Mouse (Mus musculus): Measurements from ENCODE around the gene Luzp2. TPM values are rescaled to one million over a fixed set of nuclear protein-coding genes. Genes with fewer than 3 reads are reported as not detected.
A peak's percentile ranks its signal among the peaks of the same experiment; 100 is the strongest.

Luzp2 gene
- total and polyA plus RNA-seq, 2 experiments from 2014 or later = 48.9 to 69.2 TPM

DNA sequence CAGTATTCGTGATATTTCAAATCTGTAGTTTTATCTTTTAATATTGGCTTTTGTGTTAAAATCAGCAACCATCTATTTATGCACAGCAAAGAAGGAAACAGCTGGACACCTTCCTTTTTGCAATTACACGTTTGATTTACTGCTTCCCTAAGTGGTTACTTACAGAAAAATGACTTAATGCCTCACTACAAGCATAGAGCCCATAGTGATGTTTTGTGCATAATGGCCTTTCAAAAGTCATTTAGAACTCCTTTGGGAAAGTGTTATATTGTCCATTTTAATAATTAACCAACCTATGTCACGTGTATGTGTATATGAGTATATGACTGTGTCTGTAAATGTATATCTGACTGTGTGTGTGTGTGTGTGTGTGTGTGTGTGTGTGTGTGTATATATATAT lies 63.3 kb downstream of the Luzp2 start:
- no peaks in the 10 kb centered on the region for H3K27me3 ChIP-seq (ENCODE audit: insufficient read depth, low read length)
- WGBS = 74% methylated on average over 3 of the region's 3 CpGs
- TF ChIP-seq CTCF (IDR thresholded peaks at IDR 0.05; ENCODE audit: low read depth) = no peak
- H3K9ac ChIP-seq = no peak overlapping the region
- no peaks in the 10 kb centered on the region for H3K9me3 ChIP-seq (ENCODE audit: low read length)
- no peaks in the 10 kb centered on the region for H3K4me1 ChIP-seq (ENCODE audit: insufficient read depth)
- no peak overlapping the region for H3K27ac ChIP-seq (ENCODE audit: low read depth, low read length)
- no peak for ATAC-seq
- DNase-seq = no peak
- H3K4me3 ChIP-seq (ENCODE audit: low read depth, low read length) = no peak overlapping the region
- no peak overlapping the region for H3K4me2 ChIP-seq (ENCODE audit: low read depth)
- no peaks in the 10 kb centered on the region for H3K36me3 ChIP-seq (ENCODE audit: insufficient read depth)

- DNase-seq (no peak), ATAC-seq (no peak)
- H3K4me3 ChIP-seq (ENCODE audit: low read depth, low read length) = no peak overlapping the region
- H3K36me3 ChIP-seq (ENCODE audit: insufficient read depth) = no peaks in the 10 kb centered on the region
- no peak overlapping the region for H3K4me2 ChIP-seq (ENCODE audit: low read depth)
- TF ChIP-seq CTCF (IDR thresholded peaks at IDR 0.05; ENCODE audit: low read depth) = no peak
- H3K4me1 ChIP-seq (ENCODE audit: insufficient read depth) = 0 out of 2 replicates have a peak, but pooled peaks cover 3% of the 10 kb centered on the region
- H3K27me3 ChIP-seq (ENCODE audit: insufficient read depth, low read length) = no peaks in the 10 kb centered on the region
- no peak overlapping the region for H3K9ac ChIP-seq
- WGBS = 44% methylated on average over 7 of the region's 7 CpGs
- H3K9me3 ChIP-seq (ENCODE audit: low read length) = no peaks in the 10 kb centered on the region
- no peak overlapping the region for H3K27ac ChIP-seq (ENCODE audit: low read depth, low read length)
Observed at GRCm38 (mm10) chr7:54909958-54910357, 74.7 kb downstream of the Luzp2 start.

DNA sequence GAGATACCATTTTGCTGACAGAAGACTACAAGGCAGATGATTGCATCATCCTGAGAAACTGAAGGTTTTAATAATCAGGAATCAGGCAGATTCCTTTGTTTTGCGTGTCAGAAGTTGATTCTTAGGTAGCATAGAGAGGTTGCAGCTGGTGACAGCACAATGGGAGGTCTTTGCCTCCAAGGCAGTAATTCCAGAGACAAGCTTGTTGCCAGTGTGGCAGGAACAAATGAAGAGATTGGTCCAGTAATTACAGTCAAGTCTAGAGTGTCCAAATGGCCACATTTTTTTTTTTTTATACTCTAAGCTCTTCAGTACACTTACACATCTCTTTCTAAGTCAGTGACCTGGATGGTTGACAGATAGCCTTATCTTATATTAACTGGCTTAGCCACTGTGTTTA lies 78.7 kb downstream of the Luzp2 start:
- Histone ChIP-seq H3K4me3 (ENCODE audit: low read depth, low read length) (no peak overlapping the region), H3K36me3 (ENCODE audit: insufficient read depth) (no peaks in the 10 kb centered on the region), H3K9me3 (ENCODE audit: low read length) (no peaks in the 10 kb centered on the region), H3K9ac (no peak overlapping the region), H3K27ac (ENCODE audit: low read depth, low read length) (no peak overlapping the region), H3K4me2 (ENCODE audit: low read depth) (no peak overlapping the region), H3K4me1 (ENCODE audit: insufficient read depth) (0 out of 2 replicates have a peak, but pooled peaks cover 3% of the 10 kb centered on the region), H3K27me3 (ENCODE audit: insufficient read depth, low read length) (no peaks in the 10 kb centered on the region)
- ATAC-seq = no peak
- TF ChIP-seq CTCF (IDR thresholded peaks at IDR 0.05; ENCODE audit: low read depth) = no peak
- WGBS = 29% methylated on average over 1 of the region's 1 CpGs
- no peak for DNase-seq

DNA sequence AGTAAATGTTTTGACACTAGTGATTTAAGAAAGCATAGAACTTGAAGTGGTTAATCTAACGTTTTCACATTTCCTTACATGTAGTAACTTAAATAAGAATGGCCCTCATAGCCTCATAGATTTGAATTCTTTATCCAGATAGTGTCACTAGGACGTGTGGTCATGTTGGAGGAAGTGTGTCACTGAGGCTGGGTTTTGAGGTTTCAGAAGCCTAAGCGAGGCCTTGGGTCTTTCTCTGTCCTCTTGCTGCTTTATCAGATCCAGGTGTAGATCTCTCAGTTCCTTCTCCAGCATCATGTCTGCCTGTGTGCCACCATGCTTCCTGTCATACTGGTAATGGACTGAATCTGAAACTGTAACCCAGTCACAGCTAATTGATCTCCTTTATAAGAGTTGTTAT lies 86.7 kb downstream of the Luzp2 start:
- no peak for ATAC-seq
- no peak for DNase-seq
- TF ChIP-seq CTCF (IDR thresholded peaks at IDR 0.05; ENCODE audit: low read depth) = no peak
- Histone ChIP-seq H3K4me2 (ENCODE audit: low read depth) (no peak overlapping the region), H3K27ac (ENCODE audit: low read depth, low read length) (no peak overlapping the region), H3K4me3 (ENCODE audit: low read depth, low read length) (no peak overlapping the region), H3K4me1 (ENCODE audit: insufficient read depth) (no peaks in the 10 kb centered on the region), H3K9me3 (ENCODE audit: low read length) (no peaks in the 10 kb centered on the region), H3K27me3 (ENCODE audit: insufficient read depth, low read length) (no peaks in the 10 kb centered on the region), H3K9ac (no peak overlapping the region), H3K36me3 (ENCODE audit: insufficient read depth) (no peaks in the 10 kb centered on the region)
- WGBS = 83% methylated on average over 3 of the region's 3 CpGs

- Histone ChIP-seq H3K27me3 (ENCODE audit: insufficient read depth, low read length) (no peaks in the 10 kb centered on the region), H3K9me3 (ENCODE audit: low read length) (no peaks in the 10 kb centered on the region), H3K36me3 (ENCODE audit: insufficient read depth) (no peaks in the 10 kb centered on the region), H3K4me3 (ENCODE audit: low read depth, low read length) (no peak overlapping the region), H3K27ac (ENCODE audit: low read depth, low read length) (no peak overlapping the region), H3K4me2 (ENCODE audit: low read depth) (no peak overlapping the region), H3K9ac (no peak overlapping the region), H3K4me1 (ENCODE audit: insufficient read depth) (no peaks in the 10 kb centered on the region)
- ATAC-seq (no peak; the same call in 1 of the 2 replicates), DNase-seq (no peak)
- 40% methylated on average over 2 of the region's 2 CpGs for WGBS
- TF ChIP-seq CTCF (IDR thresholded peaks at IDR 0.05; ENCODE audit: low read depth) = no peak
Observed at GRCm38 (mm10) chr7:54956759-54957158, 121.5 kb downstream of the Luzp2 start.

DNA sequence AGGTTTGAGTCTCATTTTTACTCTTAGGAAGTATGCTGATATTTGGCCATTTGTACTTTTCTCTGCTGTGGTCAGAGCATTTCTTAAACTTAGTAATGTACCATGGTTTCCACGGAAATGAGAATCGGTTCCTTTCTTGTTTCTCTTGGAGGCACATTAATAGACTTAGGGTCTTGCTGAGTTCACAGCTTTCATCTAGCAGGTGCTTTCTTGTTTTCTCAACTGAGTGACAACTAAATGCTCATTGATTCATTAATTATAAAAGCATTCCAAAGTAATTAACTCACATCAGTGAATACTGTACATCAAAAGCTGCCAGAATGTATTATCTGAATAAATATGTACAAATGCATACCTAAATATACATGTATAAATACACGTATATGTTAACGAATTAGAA lies 127.4 kb downstream of the Luzp2 start:
- Histone ChIP-seq H3K9me3 (ENCODE audit: low read length) (no peaks in the 10 kb centered on the region), H3K4me2 (ENCODE audit: low read depth) (no peak overlapping the region), H3K4me3 (ENCODE audit: low read depth, low read length) (no peak overlapping the region), H3K27ac (ENCODE audit: low read depth, low read length) (no peak overlapping the region), H3K36me3 (ENCODE audit: insufficient read depth) (no peaks in the 10 kb centered on the region), H3K4me1 (ENCODE audit: insufficient read depth) (no peaks in the 10 kb centered on the region), H3K27me3 (ENCODE audit: insufficient read depth, low read length) (no peaks in the 10 kb centered on the region), H3K9ac (no peak overlapping the region)
- no peak for DNase-seq
- TF ChIP-seq CTCF (IDR thresholded peaks at IDR 0.05; ENCODE audit: low read depth) = no peak
- 0 out of 2 replicates have a peak, but pooled peaks have one; percentile 10 for ATAC-seq
- 30% methylated on average over 4 of the region's 4 CpGs for WGBS

- Histone ChIP-seq H3K4me3 (ENCODE audit: low read depth, low read length) (no peak overlapping the region), H3K9ac (no peak overlapping the region), H3K27me3 (ENCODE audit: insufficient read depth, low read length) (no peaks in the 10 kb centered on the region), H3K27ac (ENCODE audit: low read depth, low read length) (no peak overlapping the region), H3K9me3 (ENCODE audit: low read length) (no peaks in the 10 kb centered on the region), H3K36me3 (ENCODE audit: insufficient read depth) (no peaks in the 10 kb centered on the region), H3K4me1 (ENCODE audit: insufficient read depth) (no peaks in the 10 kb centered on the region), H3K4me2 (ENCODE audit: low read depth) (no peak overlapping the region)
- no peak for ATAC-seq
- TF ChIP-seq CTCF (IDR thresholded peaks at IDR 0.05; ENCODE audit: low read depth) = no peak
- DNase-seq = no peak
Observed at GRCm38 (mm10) chr7:54977372-54977771, 142.1 kb downstream of the Luzp2 start.

GRCm38 (mm10) chr7:54980585-54980984 lies 145.3 kb downstream of the Luzp2 start:
- H3K4me1 ChIP-seq (ENCODE audit: insufficient read depth) = no peaks in the 10 kb centered on the region
- no peak overlapping the region for H3K9ac ChIP-seq
- no peak for DNase-seq
- no peak overlapping the region for H3K4me3 ChIP-seq (ENCODE audit: low read depth, low read length)
- H3K4me2 ChIP-seq (ENCODE audit: low read depth) = no peak overlapping the region
- no peaks in the 10 kb centered on the region for H3K27me3 ChIP-seq (ENCODE audit: insufficient read depth, low read length)
- no peaks in the 10 kb centered on the region for H3K36me3 ChIP-seq (ENCODE audit: insufficient read depth)
- ATAC-seq = no peak
- WGBS = 64% methylated on average over 4 of the region's 4 CpGs
- H3K27ac ChIP-seq (ENCODE audit: low read depth, low read length) = no peak overlapping the region
- H3K9me3 ChIP-seq (ENCODE audit: low read length) = no peaks in the 10 kb centered on the region
- TF ChIP-seq CTCF (IDR thresholded peaks at IDR 0.05; ENCODE audit: low read depth) = no peak
